Mouse (Mus musculus): Measurements from ENCODE around the gene Synj1. TPM values are rescaled to one million over a fixed set of nuclear protein-coding genes. Genes with fewer than 3 reads are reported as not detected.

Synj1 gene
- polyA plus RNA-seq, 1 experiment from 2014 or later: 40.5 TPM

DNA sequence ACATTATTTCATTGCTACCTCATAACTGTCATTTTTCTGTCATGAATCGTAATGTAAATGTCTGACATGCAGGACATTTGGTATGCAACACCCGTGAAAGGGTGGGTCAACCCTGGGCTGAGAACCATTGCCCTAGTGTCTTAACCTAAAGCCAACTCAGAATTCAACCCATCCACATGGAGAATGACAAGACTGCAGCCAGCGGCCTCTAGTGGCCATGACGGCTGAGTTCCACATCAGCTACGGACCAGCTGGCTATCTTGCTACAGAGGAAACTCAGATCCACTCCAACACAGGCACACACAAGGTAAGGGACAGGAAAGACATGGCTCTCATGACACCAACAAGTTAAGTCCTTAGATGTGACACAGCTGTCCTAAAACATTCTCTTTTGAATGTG, 85.6 kb downstream of the Synj1 start:
- no peak overlapping the region for H3K27ac ChIP-seq
- no peak overlapping the region for H3K4me3 ChIP-seq
- H3K9ac ChIP-seq: no peak overlapping the region
- 27% methylated on average over 5 of the region's 5 CpGs for WGBS
- H3K4me2 ChIP-seq: no peak overlapping the region
- H3K4me1 ChIP-seq (replicated peaks): no peaks in the 10 kb centered on the region; the same call in 1 of the 2 replicates
- peak; percentile 47; the same call in 1 of the 2 replicates for ATAC-seq (ENCODE audit: low FRiP score)
- H3K27me3 ChIP-seq: no peaks in the 10 kb centered on the region
- H3K9me3 ChIP-seq: no peaks in the 10 kb centered on the region
- H3K36me3 ChIP-seq: peaks cover 51% of the 10 kb centered on the region

DNA sequence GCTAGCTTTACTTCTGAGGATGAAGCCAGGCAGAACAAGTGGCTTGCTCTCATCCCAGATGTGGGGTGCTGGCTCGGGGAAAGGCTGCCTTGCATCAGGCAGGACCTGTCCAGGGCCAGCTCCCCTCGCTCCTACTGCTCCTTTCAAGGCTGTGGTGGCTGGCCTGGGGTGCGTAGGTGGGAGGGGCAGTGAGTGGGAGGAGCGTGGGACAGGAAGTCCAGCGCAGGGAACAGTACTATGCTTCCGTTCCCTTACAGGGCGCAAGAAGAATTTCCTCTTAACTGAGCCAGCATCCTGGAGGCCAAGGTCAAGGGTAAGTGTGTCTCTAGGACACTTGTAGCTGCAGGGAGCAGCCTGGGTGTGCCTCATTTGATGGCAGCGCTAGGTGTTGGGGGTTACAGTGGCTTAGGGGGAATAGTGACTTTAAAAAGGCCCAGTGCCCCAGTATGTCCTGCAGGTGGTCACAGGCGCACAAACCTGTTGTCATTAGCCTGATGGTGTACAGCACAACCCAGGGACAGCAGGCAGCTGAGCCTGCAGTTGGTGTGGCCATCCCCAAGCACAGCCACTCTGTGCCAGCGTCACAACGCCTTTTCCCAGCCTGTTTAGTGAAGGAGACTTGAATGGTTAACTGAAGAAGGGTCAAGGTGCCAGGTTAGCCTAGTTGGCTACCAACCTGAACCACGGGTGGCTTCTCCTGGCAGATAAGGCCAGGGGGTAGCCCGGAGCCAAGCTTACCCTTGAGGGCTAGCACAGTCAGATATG, 86.3 kb downstream of the Synj1 start:
- H3K27ac ChIP-seq: no peak overlapping the region
- 0 out of 2 replicates have a peak, but pooled peaks have one; percentile 25 for ATAC-seq (ENCODE audit: low FRiP score)
- peaks cover 48% of the 10 kb centered on the region for H3K36me3 ChIP-seq
- H3K4me1 ChIP-seq (replicated peaks): no peaks in the 10 kb centered on the region; the same call in 1 of the 2 replicates
- no peaks in the 10 kb centered on the region for H3K27me3 ChIP-seq
- H3K4me2 ChIP-seq: no peak overlapping the region
- 92% methylated on average over 13 of the region's 13 CpGs for WGBS
- no peak overlapping the region for H3K4me3 ChIP-seq
- H3K9me3 ChIP-seq: no peaks in the 10 kb centered on the region
- no peak overlapping the region for H3K9ac ChIP-seq

DNA sequence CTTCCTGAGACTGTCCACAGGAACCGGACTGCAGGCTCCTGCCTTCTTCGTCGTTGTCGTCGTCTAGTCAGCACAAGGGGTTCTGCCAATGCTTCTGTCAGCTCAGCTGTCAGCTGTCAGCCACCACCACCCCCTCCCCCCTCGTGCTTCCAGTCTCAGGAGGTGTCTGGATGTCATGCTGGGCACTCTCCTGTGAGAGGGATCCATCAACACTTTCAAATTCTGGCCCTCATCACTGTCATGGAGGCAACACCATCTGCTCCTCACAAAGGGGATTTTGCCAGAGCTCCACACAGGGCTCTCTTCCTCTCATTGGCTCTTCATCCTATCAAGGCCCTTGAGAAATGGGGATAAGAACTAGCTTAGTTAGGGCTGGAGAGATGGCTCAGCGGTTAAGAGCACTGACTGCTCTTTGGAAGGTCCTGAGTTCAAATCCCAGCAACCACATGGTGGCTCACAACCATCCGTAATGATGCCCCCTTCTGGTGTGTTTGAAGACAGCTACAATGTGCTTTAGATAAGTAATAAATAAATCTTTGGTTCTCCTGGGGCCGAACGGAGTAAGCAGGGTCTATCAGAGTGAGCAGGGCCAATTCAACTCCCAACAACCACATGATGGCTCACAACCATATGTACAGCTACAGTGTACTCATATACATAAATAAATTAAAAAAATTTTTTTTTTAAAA, 89.5 kb downstream of the Synj1 start:
- Histone ChIP-seq H3K36me3 (peaks cover 27% of the 10 kb centered on the region), H3K27me3 (no peaks in the 10 kb centered on the region), H3K9ac (no peak overlapping the region), H3K4me1 (replicated peaks) (no peaks in the 10 kb centered on the region; the same call in 1 of the 2 replicates), H3K27ac (peak overlapping the region; percentile 3; the same call in 1 of the 2 replicates), H3K9me3 (no peaks in the 10 kb centered on the region), H3K4me2 (no peak overlapping the region), H3K4me3 (no peak overlapping the region)
- no peak for ATAC-seq (ENCODE audit: low FRiP score)
- 46% methylated on average over 10 of the region's 10 CpGs for WGBS

DNA sequence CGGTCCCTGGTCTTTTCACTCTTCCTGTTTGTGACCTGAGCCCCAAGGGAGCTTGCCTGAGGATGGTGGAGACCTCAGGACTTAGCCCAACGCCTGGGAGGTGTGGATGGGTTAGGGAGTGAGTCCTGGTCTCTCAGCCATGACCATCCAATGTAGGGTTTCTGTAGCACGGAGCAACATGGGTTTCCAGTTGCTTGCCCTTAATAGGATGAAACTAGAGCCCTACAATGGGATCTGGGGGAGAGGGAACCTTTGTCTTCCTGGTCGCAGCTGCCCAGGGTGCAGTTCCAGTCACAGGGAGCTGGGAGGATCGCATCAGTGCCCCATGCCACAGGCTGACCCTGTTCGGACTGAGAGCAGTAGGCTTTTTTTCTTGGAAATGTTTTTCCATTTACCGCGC, 94.0 kb downstream of the Synj1 start:
- Histone ChIP-seq H3K4me2 (no peak overlapping the region), H3K27me3 (no peaks in the 10 kb centered on the region), H3K36me3 (no peaks in the 10 kb centered on the region), H3K4me3 (no peak overlapping the region), H3K27ac (no peak overlapping the region), H3K4me1 (replicated peaks) (no peaks in the 10 kb centered on the region; the same call in 1 of the 2 replicates), H3K9me3 (no peaks in the 10 kb centered on the region), H3K9ac (no peak overlapping the region)
- WGBS: 78% methylated on average over 8 of the region's 8 CpGs
- no peak for ATAC-seq (ENCODE audit: low FRiP score)

DNA sequence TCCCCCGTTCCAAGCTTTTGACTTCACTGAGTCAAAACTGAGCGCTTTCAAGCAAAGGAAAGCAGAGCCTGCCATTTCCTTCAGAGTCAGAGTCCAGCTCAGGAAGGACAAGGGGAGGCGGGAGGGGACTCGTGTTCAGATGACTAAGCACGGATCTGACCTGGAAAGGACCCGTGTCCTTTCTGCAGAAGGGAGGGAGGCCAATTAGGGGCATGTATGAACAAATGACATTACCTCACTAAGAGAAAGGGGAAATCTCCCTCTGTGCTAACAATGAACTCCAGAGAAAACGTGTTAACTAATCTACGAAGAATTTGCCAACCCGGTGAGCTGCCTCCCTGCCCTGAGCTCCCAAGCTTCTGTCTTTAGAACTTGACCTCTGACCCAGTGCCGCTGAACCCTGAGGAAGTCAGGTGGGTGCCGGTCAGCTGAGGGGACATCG, 95.0 kb downstream of the Synj1 start:
- H3K4me2 ChIP-seq: no peak overlapping the region
- no peak overlapping the region for H3K9ac ChIP-seq
- no peaks in the 10 kb centered on the region for H3K27me3 ChIP-seq
- H3K4me3 ChIP-seq: no peak overlapping the region
- ATAC-seq (ENCODE audit: low FRiP score): no peak
- H3K9me3 ChIP-seq: no peaks in the 10 kb centered on the region
- H3K4me1 ChIP-seq (replicated peaks): no peaks in the 10 kb centered on the region
- H3K36me3 ChIP-seq: no peaks in the 10 kb centered on the region
- H3K27ac ChIP-seq: no peak overlapping the region
- WGBS: 51% methylated on average over 12 of the region's 12 CpGs

DNA sequence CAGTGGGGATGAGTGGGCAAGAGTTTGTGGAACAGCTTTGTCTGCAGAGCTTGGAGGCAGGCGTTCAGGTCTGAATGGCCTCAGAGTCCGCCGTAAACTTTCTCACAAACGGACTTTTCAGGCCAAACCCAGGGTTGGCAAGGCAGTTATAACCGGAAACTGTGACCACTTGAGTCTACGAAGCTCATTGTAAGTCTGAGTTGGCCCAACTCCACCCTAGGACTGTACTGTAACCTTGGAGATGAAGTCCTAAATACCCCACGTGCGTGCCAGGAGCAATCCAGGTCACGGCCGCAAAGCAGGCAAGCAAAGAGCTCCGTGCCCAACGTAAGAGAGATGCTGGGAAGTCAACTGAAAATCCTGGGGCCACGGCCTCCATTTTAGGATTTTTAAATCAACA, 99.3 kb downstream of the Synj1 start:
- WGBS: 91% methylated on average over 13 of the region's 13 CpGs
- ATAC-seq (ENCODE audit: low FRiP score): no peak

DNA sequence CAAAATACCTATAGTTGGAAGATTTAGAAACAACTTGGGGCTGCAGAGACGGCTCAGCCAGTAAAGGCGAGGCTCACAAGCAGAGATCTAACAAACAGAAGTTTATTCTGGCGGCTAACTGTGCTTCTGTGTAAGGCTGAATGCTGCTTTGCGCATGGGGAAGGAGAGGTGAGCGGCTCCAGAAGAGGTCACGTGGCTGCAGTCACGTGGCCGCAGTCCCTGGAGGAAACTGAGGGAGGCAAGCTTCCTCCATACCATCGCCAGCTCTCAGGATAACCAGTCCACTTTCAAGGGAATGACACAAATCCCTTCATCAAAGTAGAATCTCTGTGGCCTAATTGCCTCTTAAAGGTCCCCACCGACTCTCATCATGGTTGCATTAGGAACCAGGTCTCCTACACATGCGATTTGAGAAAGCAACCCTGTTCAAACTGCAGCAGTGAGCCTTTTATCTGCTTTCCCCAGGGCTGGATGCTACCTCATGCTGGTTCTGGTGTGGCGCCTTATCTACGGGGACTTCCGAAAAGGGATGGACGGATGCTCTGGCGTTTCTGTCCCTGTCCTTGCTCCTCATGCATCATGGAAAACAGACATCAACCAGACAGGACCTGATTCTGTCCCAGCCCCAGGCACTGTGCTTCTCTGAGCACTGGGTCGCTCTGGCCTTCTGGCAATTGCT, 100.1 kb downstream of the Synj1 start:
- no peaks in the 10 kb centered on the region for H3K36me3 ChIP-seq
- H3K4me3 ChIP-seq: no peak overlapping the region
- H3K4me1 ChIP-seq (replicated peaks): no peaks in the 10 kb centered on the region
- 86% methylated on average over 17 of the region's 17 CpGs for WGBS
- ATAC-seq (ENCODE audit: low FRiP score): no peak
- H3K27me3 ChIP-seq: no peaks in the 10 kb centered on the region
- H3K4me2 ChIP-seq: no peak overlapping the region
- H3K27ac ChIP-seq: no peak overlapping the region
- no peaks in the 10 kb centered on the region for H3K9me3 ChIP-seq
- no peak overlapping the region for H3K9ac ChIP-seq

More for the DNA sequence above, 99.3 kb downstream of the Synj1 start:
- Histone ChIP-seq H3K4me3 (no peak overlapping the region), H3K36me3 (no peaks in the 10 kb centered on the region), H3K9ac (no peak overlapping the region), H3K27ac (no peak overlapping the region), H3K9me3 (no peaks in the 10 kb centered on the region), H3K4me2 (no peak overlapping the region), H3K4me1 (replicated peaks) (no peaks in the 10 kb centered on the region), H3K27me3 (no peaks in the 10 kb centered on the region)

DNA sequence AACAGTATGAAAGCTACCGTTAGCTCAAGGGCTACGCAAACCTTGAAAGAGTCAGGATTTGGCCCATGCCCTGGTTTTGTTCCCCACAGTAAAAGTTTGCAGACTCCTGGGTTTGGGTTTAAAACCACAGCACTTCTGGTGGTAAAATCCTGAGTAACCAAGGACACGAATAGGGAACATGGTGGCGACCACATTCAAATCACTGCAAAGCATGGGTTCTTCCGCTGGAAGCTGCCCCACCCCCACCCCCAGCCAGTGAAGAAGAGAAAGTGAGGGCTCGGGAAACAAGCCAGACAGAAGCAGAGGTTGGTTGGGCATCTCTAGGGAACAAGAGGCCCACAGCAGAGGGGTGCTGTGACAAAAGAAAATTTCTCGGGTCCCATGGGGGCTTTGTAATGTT, 103.9 kb downstream of the Synj1 start:
- Histone ChIP-seq H3K4me2 (no peak overlapping the region), H3K4me3 (no peak overlapping the region), H3K9ac (no peak overlapping the region), H3K4me1 (replicated peaks) (no peaks in the 10 kb centered on the region), H3K36me3 (no peaks in the 10 kb centered on the region), H3K27me3 (no peaks in the 10 kb centered on the region), H3K9me3 (no peaks in the 10 kb centered on the region), H3K27ac (no peak overlapping the region)
- no peak for ATAC-seq (ENCODE audit: low FRiP score)
- 68% methylated on average over 7 of the region's 7 CpGs for WGBS

DNA sequence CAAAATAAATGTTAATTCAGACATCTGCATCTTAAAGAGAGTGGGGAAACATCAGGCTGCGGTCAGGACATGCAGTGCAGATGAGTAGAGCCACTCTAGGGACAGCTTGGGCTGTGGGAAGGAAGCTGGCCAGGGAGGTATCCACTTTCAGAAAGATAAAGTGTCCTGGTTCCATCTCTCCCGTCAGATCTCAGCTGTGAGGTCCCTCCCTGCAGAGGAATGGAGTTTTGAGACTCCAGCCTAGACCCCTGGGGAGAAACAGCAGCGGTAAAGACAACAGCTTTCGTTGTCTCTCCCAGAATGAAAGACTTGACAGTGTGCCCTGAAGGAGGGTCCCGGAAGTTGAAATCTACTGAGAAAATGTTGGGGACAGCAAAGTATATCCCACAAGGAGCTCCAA, 107.8 kb downstream of the Synj1 start:
- Histone ChIP-seq H3K36me3 (no peaks in the 10 kb centered on the region), H3K27ac (no peak overlapping the region), H3K9me3 (no peaks in the 10 kb centered on the region), H3K9ac (no peak overlapping the region), H3K4me2 (no peak overlapping the region), H3K4me3 (no peak overlapping the region), H3K4me1 (replicated peaks) (peaks cover 2% of the 10 kb centered on the region; the same call in 1 of the 2 replicates), H3K27me3 (no peaks in the 10 kb centered on the region)
- no peak for ATAC-seq (ENCODE audit: low FRiP score)
- 24% methylated on average over 5 of the region's 5 CpGs for WGBS

DNA sequence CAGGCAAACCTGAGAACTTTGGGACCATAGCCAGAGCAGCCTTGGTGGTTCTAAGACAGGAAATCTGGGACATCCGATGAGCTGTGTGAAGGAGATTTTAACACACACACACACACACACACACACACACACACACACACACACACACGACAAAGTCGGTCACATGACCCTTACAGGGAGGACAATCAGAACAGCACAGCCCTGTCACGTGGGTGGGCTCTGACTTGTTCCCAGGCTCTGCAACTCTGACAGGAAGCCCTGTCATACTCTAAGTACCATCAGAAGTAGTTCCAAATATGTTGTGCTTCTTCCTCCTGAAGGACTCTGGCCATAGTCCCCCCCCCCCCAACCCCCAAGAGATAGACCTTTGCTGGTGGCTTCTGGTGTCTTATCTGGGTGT, 109.7 kb downstream of the Synj1 start:
- no peak for ATAC-seq (ENCODE audit: low FRiP score)
- 74% methylated on average over 4 of the region's 4 CpGs for WGBS
- H3K9ac ChIP-seq: no peak overlapping the region
- no peaks in the 10 kb centered on the region for H3K36me3 ChIP-seq
- H3K9me3 ChIP-seq: no peaks in the 10 kb centered on the region
- no peak overlapping the region for H3K27ac ChIP-seq
- H3K4me2 ChIP-seq: no peak overlapping the region
- H3K27me3 ChIP-seq: no peaks in the 10 kb centered on the region
- peaks cover 2% of the 10 kb centered on the region; the same call in 1 of the 2 replicates for H3K4me1 ChIP-seq (replicated peaks)
- H3K4me3 ChIP-seq: no peak overlapping the region

DNA sequence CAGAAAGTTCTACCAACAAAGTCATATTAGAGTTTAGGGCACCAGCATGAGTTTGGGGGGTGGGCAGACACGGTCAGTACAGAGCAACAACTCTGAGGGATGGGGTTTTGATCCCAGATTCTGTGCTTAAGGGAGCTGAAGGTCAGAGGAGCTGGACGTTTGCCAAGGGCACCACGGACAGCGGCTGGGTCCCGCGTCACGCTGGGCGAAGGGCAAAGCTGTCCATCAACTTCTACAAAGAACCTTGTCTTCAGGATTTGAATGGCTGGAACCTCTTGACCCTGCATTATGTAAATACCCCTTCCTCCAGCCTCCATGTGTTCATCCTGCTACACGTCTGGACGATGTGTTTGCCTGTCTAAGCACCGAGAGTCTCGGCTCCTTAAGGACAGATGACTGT, 111.6 kb downstream of the Synj1 start:
- H3K27ac ChIP-seq: no peak overlapping the region
- ATAC-seq (ENCODE audit: low FRiP score): no peak
- no peak overlapping the region for H3K9ac ChIP-seq
- peaks cover 2% of the 10 kb centered on the region; the same call in 1 of the 2 replicates for H3K4me1 ChIP-seq (replicated peaks)
- 20% methylated on average over 12 of the region's 12 CpGs for WGBS
- no peaks in the 10 kb centered on the region for H3K36me3 ChIP-seq
- no peaks in the 10 kb centered on the region for H3K27me3 ChIP-seq
- no peak overlapping the region for H3K4me3 ChIP-seq
- no peak overlapping the region for H3K4me2 ChIP-seq
- no peaks in the 10 kb centered on the region for H3K9me3 ChIP-seq

DNA sequence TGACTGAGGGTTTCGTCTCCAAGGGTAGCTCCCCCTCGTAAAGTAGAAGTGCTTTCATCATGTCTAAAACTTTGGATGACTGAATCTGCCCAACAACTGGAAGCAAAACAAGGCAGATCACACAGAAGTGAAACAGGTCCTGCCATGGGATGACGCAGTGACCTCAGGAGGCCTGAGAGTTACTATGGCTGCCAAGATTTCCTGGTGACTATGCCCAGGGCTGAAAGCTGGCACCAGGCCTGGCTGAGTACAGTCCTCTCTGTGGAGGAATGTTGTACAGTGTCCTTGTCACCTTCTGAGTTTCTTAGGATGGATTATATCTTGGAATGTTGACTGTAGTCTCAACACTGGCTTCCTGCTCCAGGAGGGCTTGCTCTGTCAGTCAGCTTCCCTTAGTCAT, 113.5 kb downstream of the Synj1 start:
- no peaks in the 10 kb centered on the region for H3K9me3 ChIP-seq
- no peak for ATAC-seq (ENCODE audit: low FRiP score)
- WGBS: 92% methylated on average over 3 of the region's 3 CpGs

More for the DNA sequence above, 113.5 kb downstream of the Synj1 start:
- no peak overlapping the region for H3K4me3 ChIP-seq
- H3K36me3 ChIP-seq: no peaks in the 10 kb centered on the region
- no peak overlapping the region for H3K4me2 ChIP-seq
- H3K27me3 ChIP-seq: no peaks in the 10 kb centered on the region
- peaks cover 2% of the 10 kb centered on the region; the same call in 1 of the 2 replicates for H3K4me1 ChIP-seq (replicated peaks)
- no peak overlapping the region for H3K9ac ChIP-seq
- no peak overlapping the region for H3K27ac ChIP-seq

All from hindbrain, embryonic 13.5 days (tissue).